Mouse (Mus musculus) E14TG2a.4 (cell line): Measurements from ENCODE around the gene Mrpl47.

ENCODE experiments used
- CTCF ChIP-seq: conservative IDR thresholded peaks from 2 replicates; pipeline ENCODE4 v1.5.1; 2014; ENCODE audit warnings: low read length
- POU5F1 ChIP-seq: IDR thresholded peaks from 2 replicates; pipeline ENCODE4 v1.6.1; 2014; ENCODE audit warnings: low read length, borderline replicate concordance

GRCm38 (mm10) chr3:32708052-32708367, 29.4 kb downstream of the Mrpl47 start:
- no peak for TF ChIP-seq CTCF
- TF ChIP-seq POU5F1 = no peak
